Mouse (Mus musculus) neural tube, embryonic 15.5 days (tissue): ENCODE results near the gene Rnf212b. TPM values are rescaled to one million over a fixed set of nuclear protein-coding genes. Genes with fewer than 3 reads are reported as not detected.
A peak's percentile ranks its signal among the peaks of the same experiment; 100 is the strongest.

Experiments
- ATAC-seq: fragments of 200-750 bp; cut with Nextera tagmentation; 2 replicates; pipeline ENCODE4 v1.8.0; 2017; ENCODE audit warnings: mild to moderate bottlenecking, moderate TSS enrichment, moderate library complexity; ENCODE audit not compliant: low FRiP score
- H3K27ac ChIP-seq: fragments of 300-500 bp; sonication (generic); replicated peaks from 2 replicates; pipeline ENCODE4 v1.5.1; 2015; ENCODE audit warnings: mild to moderate bottlenecking, inconsistent platforms
- H3K27me3 ChIP-seq: fragments of 300-500 bp; sonication (generic); replicated peaks from 2 replicates; pipeline ENCODE4 v1.6.1; 2015; ENCODE audit warnings: inconsistent platforms
- H3K36me3 ChIP-seq: fragments of 300-500 bp; sonication (generic); 2 replicates; pipeline ENCODE4 v1.6.1; 2015; ENCODE audit warnings: inconsistent platforms
- H3K4me1 ChIP-seq: fragments of 300-500 bp; sonication (generic); 2 replicates; pipeline ENCODE4 v1.6.1; 2015; ENCODE audit warnings: inconsistent platforms
- H3K4me2 ChIP-seq: fragments of 300-500 bp; sonication (generic); 2 replicates; pipeline ENCODE4 v1.6.1; 2015; ENCODE audit warnings: inconsistent platforms, mild to moderate bottlenecking, moderate library complexity
- H3K4me3 ChIP-seq: fragments of 300-500 bp; sonication (generic); replicated peaks from 2 replicates; pipeline ENCODE4 v1.5.1; 2015; ENCODE audit warnings: mild to moderate bottlenecking, inconsistent platforms
- H3K9ac ChIP-seq: fragments of 300-500 bp; sonication (generic); replicated peaks from 2 replicates; pipeline ENCODE4 v1.6.1; 2015; ENCODE audit warnings: mild to moderate bottlenecking, inconsistent platforms
- H3K9me3 ChIP-seq: fragments of 300-500 bp; sonication (generic); replicated peaks from 2 replicates; pipeline ENCODE4 v1.6.1; 2016; ENCODE audit warnings: inconsistent platforms
- WGBS: fragments of 180-500 bp; shearing (Covaris S2); methylation state at CpG from one replicate; pipeline ENCODE4 v1.1.7; 2015; ENCODE audit warnings: mixed read lengths; 5-methylcytosine and 5-hydroxymethylcytosine counted together
- polyA plus RNA-seq: library from polyadenylated mRNA; unstranded; fragments of >200 nt; fragmentation: Nextera tagmentation; extraction: Ambion mirVana; gene quantifications from 2 replicates; pipeline ENCODE4 v1.2.1, GENCODE M21; 2015

Gene Rnf212b
- polyA plus RNA-seq, 1 experiment from 2014 or later = 0.19 TPM

- H3K9me3 ChIP-seq = no peaks in the 10 kb centered on the region
- 32% methylated on average over 2 of the region's 2 CpGs for WGBS
Measured at GRCm38 (mm10) chr14:54860511-54860910, 46.6 kb downstream of the Rnf212b start.

GRCm38 (mm10) chr14:54863501-54864312 lies 49.8 kb downstream of the Rnf212b start:
- Histone ChIP-seq H3K27me3 (no peaks in the 10 kb centered on the region), H3K4me3 (peak overlapping the region; percentile 97), H3K27ac (peak overlapping the region; percentile 86), H3K9me3 (no peaks in the 10 kb centered on the region), H3K9ac (peak overlapping the region; percentile 96), H3K4me1 (peaks cover 10% of the 10 kb centered on the region), H3K36me3 (no peaks in the 10 kb centered on the region), H3K4me2 (peak overlapping the region; percentile 86)
- ATAC-seq = peak; percentile 100
- under 1% methylated on average over 52 of the region's 56 CpGs for WGBS

More at GRCm38 (mm10) chr14:54860511-54860910, 46.6 kb downstream of the Rnf212b start:
- ATAC-seq = no peak
- Histone ChIP-seq H3K27ac (no peak overlapping the region), H3K27me3 (no peaks in the 10 kb centered on the region), H3K4me2 (no peak overlapping the region), H3K4me1 (peaks cover 10% of the 10 kb centered on the region), H3K9ac (no peak overlapping the region), H3K36me3 (peaks cover 18% of the 10 kb centered on the region), H3K4me3 (no peak overlapping the region)

GRCm38 (mm10) chr14:54864313-54865036 lies 50.5 kb downstream of the Rnf212b start:
- peak overlapping the region; percentile 86 for H3K27ac ChIP-seq
- no peaks in the 10 kb centered on the region for H3K9me3 ChIP-seq
- peak overlapping the region; percentile 86 for H3K4me2 ChIP-seq
- no peaks in the 10 kb centered on the region for H3K36me3 ChIP-seq
- H3K27me3 ChIP-seq = no peaks in the 10 kb centered on the region
- peak; percentile 23 for ATAC-seq
- H3K4me3 ChIP-seq = peak overlapping the region; percentile 97
- H3K4me1 ChIP-seq = peaks cover 10% of the 10 kb centered on the region
- 16% methylated on average over 21 of the region's 21 CpGs for WGBS
- peak overlapping the region; percentile 96 for H3K9ac ChIP-seq

GRCm38 (mm10) chr14:54865626-54866025 lies 51.7 kb downstream of the Rnf212b start:
- ATAC-seq = no peak
- Histone ChIP-seq H3K4me1 (peaks cover 10% of the 10 kb centered on the region), H3K9ac (no peak overlapping the region), H3K36me3 (no peaks in the 10 kb centered on the region), H3K4me3 (no peak overlapping the region), H3K27me3 (no peaks in the 10 kb centered on the region), H3K9me3 (no peaks in the 10 kb centered on the region), H3K4me2 (no peak overlapping the region), H3K27ac (no peak overlapping the region)
- 85% methylated on average over 5 of the region's 5 CpGs for WGBS

- Histone ChIP-seq H3K36me3 (no peaks in the 10 kb centered on the region), H3K9me3 (no peaks in the 10 kb centered on the region), H3K27me3 (no peaks in the 10 kb centered on the region), H3K27ac (no peak overlapping the region), H3K4me3 (no peak overlapping the region), H3K9ac (no peak overlapping the region), H3K4me1 (peaks cover 10% of the 10 kb centered on the region), H3K4me2 (no peak overlapping the region)
- ATAC-seq = no peak
- WGBS = 64% methylated on average over 3 of the region's 3 CpGs
Measured at GRCm38 (mm10) chr14:54866268-54866667, 52.3 kb downstream of the Rnf212b start.

- ATAC-seq = no peak
- WGBS = 58% methylated on average over 5 of the region's 5 CpGs
- peaks cover 8% of the 10 kb centered on the region for H3K4me1 ChIP-seq
Measured at GRCm38 (mm10) chr14:54866936-54867335, 53.0 kb downstream of the Rnf212b start.

GRCm38 (mm10) chr14:54868026-54868425 lies 54.1 kb downstream of the Rnf212b start:
- H3K4me3 ChIP-seq = no peak overlapping the region
- H3K4me1 ChIP-seq = peaks cover 7% of the 10 kb centered on the region
- H3K9me3 ChIP-seq = no peaks in the 10 kb centered on the region
- no peak overlapping the region for H3K27ac ChIP-seq
- 94% methylated on average over 4 of the region's 4 CpGs for WGBS
- no peak overlapping the region for H3K4me2 ChIP-seq
- no peak for ATAC-seq
- no peak overlapping the region for H3K9ac ChIP-seq
- no peaks in the 10 kb centered on the region for H3K27me3 ChIP-seq
- H3K36me3 ChIP-seq = no peaks in the 10 kb centered on the region

More at GRCm38 (mm10) chr14:54866936-54867335, 53.0 kb downstream of the Rnf212b start:
- Histone ChIP-seq H3K4me2 (no peak overlapping the region), H3K9ac (no peak overlapping the region), H3K36me3 (no peaks in the 10 kb centered on the region), H3K27me3 (no peaks in the 10 kb centered on the region), H3K4me3 (no peak overlapping the region), H3K9me3 (no peaks in the 10 kb centered on the region), H3K27ac (no peak overlapping the region)

GRCm38 (mm10) chr14:54870861-54871260 lies 56.9 kb downstream of the Rnf212b start, which contains the start of gene Homez:
Homez (minus strand) TSS chr14:54870961.
- Histone ChIP-seq H3K27ac (no peak within 1 kb of the TSS), H3K4me1 (peaks cover 8% of the 10 kb centered on the region), H3K4me2 (no peak within 1 kb of the TSS), H3K9ac (no peak within 1 kb of the TSS), H3K4me3 (no peak within 1 kb of the TSS), H3K36me3 (no peaks in the 10 kb centered on the region), H3K27me3 (no peaks in the 10 kb centered on the region), H3K9me3 (no peaks in the 10 kb centered on the region)
- ATAC-seq = no peak
- 91% methylated on average over 5 of the region's 5 CpGs for WGBS

GRCm38 (mm10) chr14:54874165-54874564 lies 60.2 kb downstream of the Rnf212b start:
- Histone ChIP-seq H3K36me3 (no peaks in the 10 kb centered on the region), H3K27ac (no peak overlapping the region), H3K27me3 (no peaks in the 10 kb centered on the region; the same call in 1 of the 2 replicates), H3K4me2 (no peak overlapping the region), H3K4me3 (no peak overlapping the region), H3K9ac (no peak overlapping the region), H3K4me1 (peaks cover 16% of the 10 kb centered on the region), H3K9me3 (no peaks in the 10 kb centered on the region)
- no peak for ATAC-seq
- 91% methylated on average over 3 of the region's 3 CpGs for WGBS

- H3K4me1 ChIP-seq = peaks cover 16% of the 10 kb centered on the region
- peak overlapping the region; percentile 95 for H3K27ac ChIP-seq
- ATAC-seq = peak; percentile 67
- no peaks in the 10 kb centered on the region for H3K36me3 ChIP-seq
- no peaks in the 10 kb centered on the region; the same call in 1 of the 2 replicates for H3K27me3 ChIP-seq
- WGBS = 2% methylated on average over 36 of the region's 36 CpGs
- peak overlapping the region; percentile 96 for H3K4me2 ChIP-seq
- peak overlapping the region; percentile 84 for H3K9ac ChIP-seq
- no peaks in the 10 kb centered on the region for H3K9me3 ChIP-seq
- H3K4me3 ChIP-seq = peak overlapping the region; percentile 71
Measured at GRCm38 (mm10) chr14:54875844-54876538, 62.0 kb downstream of the Rnf212b start.

GRCm38 (mm10) chr14:54876539-54877047 lies 62.7 kb downstream of the Rnf212b start:
- Histone ChIP-seq H3K4me2 (peak overlapping the region; percentile 96), H3K9ac (peak overlapping the region; percentile 84)
- WGBS = under 1% methylated on average over 61 of the region's 72 CpGs

More at GRCm38 (mm10) chr14:54876539-54877047, 62.7 kb downstream of the Rnf212b start:
- Histone ChIP-seq H3K27me3 (no peaks in the 10 kb centered on the region; the same call in 1 of the 2 replicates), H3K9me3 (no peaks in the 10 kb centered on the region), H3K4me1 (peaks cover 16% of the 10 kb centered on the region), H3K36me3 (no peaks in the 10 kb centered on the region), H3K27ac (peak overlapping the region; percentile 95), H3K4me3 (peak overlapping the region; percentile 71)
- peak; percentile 92 for ATAC-seq
